Mouse (Mus musculus): Measurements from ENCODE around the gene Ptgr1. TPM values are rescaled to one million over a fixed set of nuclear protein-coding genes. Genes with fewer than 3 reads are reported as not detected.

Gene Ptgr1
- polyA plus RNA-seq, 1 experiment from 2014 or later, result 9.0 TPM

GRCm38 (mm10) chr4:58926120-58926519, 60.8 kb downstream of the Ptgr1 start:
- H3K27me3 ChIP-seq (replicated peaks), result peaks cover 7% of the 10 kb centered on the region
- H3K9me3 ChIP-seq (replicated peaks), result no peaks in the 10 kb centered on the region
- H3K36me3 ChIP-seq, result no peaks in the 10 kb centered on the region
- no peak overlapping the region for H3K4me3 ChIP-seq
- no peaks in the 10 kb centered on the region for H3K4me1 ChIP-seq (replicated peaks)
- H3K27ac ChIP-seq (ENCODE audit: poor library complexity, severe bottlenecking), result no peak overlapping the region
- H3K4me2 ChIP-seq, result no peak overlapping the region
- 39% methylated on average over 2 of the region's 2 CpGs for WGBS
- ATAC-seq (ENCODE audit: insufficient number of reproducible peaks, low FRiP score), result no peak
- H3K9ac ChIP-seq, result no peak overlapping the region

- 29% methylated on average over 5 of the region's 5 CpGs for WGBS
- Histone ChIP-seq H3K36me3 (no peaks in the 10 kb centered on the region), H3K4me3 (no peak overlapping the region), H3K27me3 (replicated peaks) (peaks cover 7% of the 10 kb centered on the region), H3K9ac (no peak overlapping the region), H3K4me1 (replicated peaks) (no peaks in the 10 kb centered on the region), H3K27ac (ENCODE audit: poor library complexity, severe bottlenecking) (no peak overlapping the region), H3K4me2 (no peak overlapping the region), H3K9me3 (replicated peaks) (no peaks in the 10 kb centered on the region)
- no peak for ATAC-seq (ENCODE audit: insufficient number of reproducible peaks, low FRiP score)
Measured at GRCm38 (mm10) chr4:58925664-58926063, 61.3 kb downstream of the Ptgr1 start.

- no peaks in the 10 kb centered on the region for H3K36me3 ChIP-seq
- 69% methylated on average over 2 of the region's 2 CpGs for WGBS
- no peak for ATAC-seq (ENCODE audit: insufficient number of reproducible peaks, low FRiP score)
Measured at GRCm38 (mm10) chr4:58923933-58924332, 63.0 kb downstream of the Ptgr1 start.

More at GRCm38 (mm10) chr4:58923933-58924332, 63.0 kb downstream of the Ptgr1 start:
- no peak overlapping the region for H3K4me3 ChIP-seq
- no peaks in the 10 kb centered on the region for H3K9me3 ChIP-seq (replicated peaks)
- no peaks in the 10 kb centered on the region for H3K4me1 ChIP-seq (replicated peaks)
- no peak overlapping the region for H3K4me2 ChIP-seq
- no peak overlapping the region for H3K27ac ChIP-seq (ENCODE audit: poor library complexity, severe bottlenecking)
- H3K27me3 ChIP-seq (replicated peaks), result peaks cover 7% of the 10 kb centered on the region
- no peak overlapping the region for H3K9ac ChIP-seq

Other genes with a start within 250 kb of the Ptgr1 start
- 0.04 TPM in 1 of 2 replicates, not detected in the other for gene Olfr267, start 199.4 kb downstream of the Ptgr1 start, polyA plus RNA-seq (2016; fragmentation: Nextera tagmentation; extraction: Ambion mirVana)
- 40.1 and 40.6 TPM in 2 replicates for gene Ecpas, start 74.4 kb downstream of the Ptgr1 start, polyA plus RNA-seq (2016; fragmentation: Nextera tagmentation; extraction: Ambion mirVana)
- gene Zkscan16, start 43.5 kb downstream of the Ptgr1 start, polyA plus RNA-seq (2016; fragmentation: Nextera tagmentation; extraction: Ambion mirVana), result 0.38 and 0.62 TPM in 2 replicates
- gene Dnajc25, start 7.9 kb upstream of the Ptgr1 start, polyA plus RNA-seq (2016; fragmentation: Nextera tagmentation; extraction: Ambion mirVana), result 12.3 and 14.1 TPM in 2 replicates
- gene Gm20503, start 16.1 kb upstream of the Ptgr1 start, polyA plus RNA-seq (2016; fragmentation: Nextera tagmentation; extraction: Ambion mirVana), result 14.6 and 17.5 TPM in 2 replicates
- 38.8 and 47.7 TPM in 2 replicates for gene Gng10, start 48.0 kb upstream of the Ptgr1 start, polyA plus RNA-seq (2016; fragmentation: Nextera tagmentation; extraction: Ambion mirVana)
- not detected in 2 replicates for gene AI481877, start 151.9 kb upstream of the Ptgr1 start, polyA plus RNA-seq (2016; fragmentation: Nextera tagmentation; extraction: Ambion mirVana)
- 12.3 and 12.5 TPM in 2 replicates for gene Ugcg, start 202.1 kb upstream of the Ptgr1 start, polyA plus RNA-seq (2016; fragmentation: Nextera tagmentation; extraction: Ambion mirVana)

All from heart, embryonic 12.5 days (tissue).